Comparison of ENCODE assay signal across 12 mouse cellular contexts in the genomic region with DNA sequence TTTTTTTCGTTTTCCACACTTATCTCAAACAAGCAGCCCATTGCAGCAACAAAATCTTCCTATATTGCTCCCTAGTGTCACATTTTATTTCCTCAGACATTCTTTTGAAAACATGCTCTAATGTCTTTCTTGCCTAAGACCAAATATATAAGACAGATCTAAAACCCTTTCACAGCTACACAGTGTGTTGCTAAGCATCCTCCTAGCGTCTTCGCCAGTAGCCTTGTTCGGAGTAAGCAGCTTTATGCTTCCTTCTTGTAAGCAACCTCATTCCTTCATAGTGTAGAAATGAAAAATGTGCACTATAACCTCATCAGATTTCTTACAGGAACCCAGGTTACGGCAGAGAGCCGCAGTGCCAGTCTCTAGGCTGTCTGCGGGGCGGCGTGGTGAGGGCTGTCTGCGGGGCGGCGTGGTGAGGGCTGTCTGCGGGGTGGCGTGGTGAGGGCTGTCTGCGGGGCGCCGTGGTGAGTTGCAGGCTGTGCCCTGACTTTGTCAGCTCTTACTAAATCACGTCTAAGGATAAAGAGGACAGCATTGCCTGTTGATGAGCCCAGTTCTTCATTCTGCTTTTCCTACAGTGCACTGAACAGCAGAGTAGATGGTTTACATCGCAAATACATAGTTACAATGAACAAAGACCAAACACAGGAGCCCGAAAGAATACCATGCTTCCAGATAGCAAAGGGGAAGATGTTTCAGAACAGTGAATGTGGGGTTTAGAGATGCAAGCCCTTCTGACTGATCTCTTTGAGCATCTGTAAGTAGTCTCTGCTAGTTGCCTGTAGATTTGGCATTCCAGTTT. TPM values are rescaled to one million over a fixed set of nuclear protein-coding genes. Genes with fewer than 3 reads are reported as not detected.
DNase-seq lines count a peak whose midpoint lies in the region; ATAC-seq lines count a peak whose summit lies in the region.
"Had no signal": no experiment of that assay in that cellular context is flagged by ENCODE, and none has a peak within 500 bp of the region (broad histone marks: within the 10 kb centered on the region; RNA-seq: fewer than 3 reads in every experiment).

No protein-coding gene starts in this region.

- no peaks in the 10 kb centered on the region for H3K9me3 ChIP-seq in heart, embryonic 14.5 days (ENCODE audit: control insufficient read depth, low read length)
- no peaks in the 10 kb centered on the region for H3K9me3 ChIP-seq in midbrain, embryonic 10.5 days (replicated peaks)
- no peaks in the 10 kb centered on the region for H3K9me3 ChIP-seq in midbrain, embryonic 11.5 days (ENCODE audit: control insufficient read depth, low read length)
- no peaks in the 10 kb centered on the region for H3K9me3 ChIP-seq in forebrain, embryonic 16.5 days (ENCODE audit: control insufficient read depth, low read length)
- no peaks in the 10 kb centered on the region for H3K9me3 ChIP-seq in neural tube, embryonic 15.5 days (replicated peaks)
- H3K9me3 ChIP-seq: liver, embryonic 13.5 days had no signal

- H3K4me1 ChIP-seq in heart, embryonic 14.5 days (ENCODE audit: control insufficient read depth in 2 of 2, insufficient read depth in 2 of 2, low read length in 2 of 2), result no peaks in the 10 kb centered on the region
- peaks cover 13% of the 10 kb centered on the region for H3K4me1 ChIP-seq in midbrain, embryonic 10.5 days
- H3K4me1 ChIP-seq in midbrain, embryonic 11.5 days (ENCODE audit: control insufficient read depth, insufficient read depth, low read length), result no peaks in the 10 kb centered on the region; the same call in 1 of the 2 replicates
- H3K4me1 ChIP-seq in forebrain, embryonic 16.5 days (replicated peaks; ENCODE audit: control insufficient read depth, insufficient read depth, low read length), result peaks cover 2% of the 10 kb centered on the region; the same call in 1 of the 2 replicates
- H3K4me1 ChIP-seq in neural tube, embryonic 15.5 days, result peaks cover 14% of the 10 kb centered on the region
- H3K4me1 ChIP-seq: liver, embryonic 13.5 days had no signal

- no peak overlapping the region for H3K27ac ChIP-seq in heart, embryonic 14.5 days (replicated peaks in 1 of 2; ENCODE audit: control insufficient read depth in 1 of 2, insufficient read depth in 1 of 2, low read depth in 2 of 2, low read length in 2 of 2)
- H3K27ac ChIP-seq in midbrain, embryonic 10.5 days (replicated peaks), result peak overlapping the region; percentile 55; the same call in 1 of the 2 replicates
- H3K27ac ChIP-seq in midbrain, embryonic 11.5 days (ENCODE audit: low read depth, low read length), result no peak overlapping the region
- H3K27ac ChIP-seq in forebrain, embryonic 16.5 days (ENCODE audit: low read length), result no peak overlapping the region
- H3K27ac ChIP-seq in neural tube, embryonic 15.5 days (replicated peaks), result peak overlapping the region; percentile 77
- H3K27ac ChIP-seq: liver, embryonic 13.5 days had no signal

- no peak for DNase-seq in heart, adult 8-10 months (ENCODE audit: low spot score)
- no peak for DNase-seq in midbrain, embryonic 10.5 days (ENCODE audit: low spot score)
- no peak for DNase-seq in midbrain, embryonic 11.5 days (ENCODE audit: low spot score, missing footprints)
- DNase-seq in ovary, postnatal 14 days (ENCODE audit: low spot score), result no peak
- DNase-seq: cerebellum, adult 8-10 months; kidney, adult 2 months; liver, embryonic 13.5 days had no signal

- ATAC-seq in heart, embryonic 14.5 days (ENCODE audit: insufficient number of reproducible peaks, insufficient read depth, low FRiP score, low read depth), result no peak
- no peak for ATAC-seq in midbrain, embryonic 11.5 days (ENCODE audit: low FRiP score)
- peak; percentile 39; the same call in 1 of the 2 replicates for ATAC-seq in forebrain, embryonic 16.5 days
- ATAC-seq in neural tube, embryonic 15.5 days (ENCODE audit: low FRiP score), result peak; percentile 76

- WGBS in heart, embryonic 14.5 days, result 53% methylated on average over 20 of the region's 20 CpGs
- whole genome bisulfite sequencing in midbrain, embryonic 10.5 days, result 62% methylated on average over 20 of the region's 20 CpGs
- WGBS in midbrain, embryonic 11.5 days, result 58% methylated on average over 20 of the region's 20 CpGs
- 64% methylated on average over 20 of the region's 20 CpGs for WGBS in forebrain, embryonic 16.5 days
- 40% methylated on average over 20 of the region's 20 CpGs for WGBS in neural tube, embryonic 15.5 days

- H3K27me3 ChIP-seq in heart, embryonic 14.5 days (ENCODE audit: control insufficient read depth, insufficient read depth, low read length), result no peaks in the 10 kb centered on the region
- no peaks in the 10 kb centered on the region for H3K27me3 ChIP-seq in midbrain, embryonic 10.5 days (ENCODE audit: low read depth, poor library complexity, severe bottlenecking)
- no peaks in the 10 kb centered on the region for H3K27me3 ChIP-seq in midbrain, embryonic 11.5 days (ENCODE audit: control insufficient read depth, insufficient read depth, low read length)
- no peaks in the 10 kb centered on the region for H3K27me3 ChIP-seq in forebrain, embryonic 16.5 days (replicated peaks; ENCODE audit: control insufficient read depth, insufficient read depth, low read length)
- no peaks in the 10 kb centered on the region for H3K27me3 ChIP-seq in neural tube, embryonic 15.5 days (replicated peaks)
- H3K27me3 ChIP-seq: liver, embryonic 13.5 days had no signal

- H3K4me3 ChIP-seq in heart, embryonic 14.5 days (ENCODE audit: control insufficient read depth in 1 of 2, insufficient read depth in 1 of 2, low read depth in 1 of 2, low read length in 2 of 2), result no peak overlapping the region
- H3K4me3 ChIP-seq in midbrain, embryonic 10.5 days, result no peak overlapping the region
- no peak overlapping the region for H3K4me3 ChIP-seq in midbrain, embryonic 11.5 days (ENCODE audit: low read depth, low read length)
- H3K4me3 ChIP-seq in forebrain, embryonic 16.5 days (replicated peaks; ENCODE audit: low read length), result no peak overlapping the region
- peak overlapping the region; percentile 23 for H3K4me3 ChIP-seq in neural tube, embryonic 15.5 days (replicated peaks)
- H3K4me3 ChIP-seq: liver, embryonic 13.5 days had no signal

- peak overlapping the region; percentile 35 for H3K4me2 ChIP-seq in heart, embryonic 14.5 days (ENCODE audit: low read length)
- no peak overlapping the region for H3K4me2 ChIP-seq in midbrain, embryonic 11.5 days
- H3K4me2 ChIP-seq in forebrain, embryonic 16.5 days (ENCODE audit: low read length), result no peak overlapping the region
- H3K4me2 ChIP-seq in neural tube, embryonic 15.5 days, result peak overlapping the region; percentile 49
- H3K4me2 ChIP-seq: liver, embryonic 13.5 days had no signal

- H3K9ac ChIP-seq in heart, embryonic 14.5 days (ENCODE audit: low read length), result no peak overlapping the region
- H3K9ac ChIP-seq in midbrain, embryonic 11.5 days (ENCODE audit: low read length), result no peak overlapping the region
- H3K9ac ChIP-seq in forebrain, embryonic 16.5 days (replicated peaks; ENCODE audit: low read depth, low read length), result no peak overlapping the region
- 0 out of 2 replicates have a peak overlapping the region, but pooled peaks have one; percentile 15 for H3K9ac ChIP-seq in neural tube, embryonic 15.5 days (replicated peaks)
- H3K9ac ChIP-seq: liver, embryonic 13.5 days had no signal

- no peaks in the 10 kb centered on the region for H3K36me3 ChIP-seq in heart, embryonic 14.5 days (ENCODE audit: control insufficient read depth, insufficient read depth, low read length)
- no peaks in the 10 kb centered on the region for H3K36me3 ChIP-seq in midbrain, embryonic 10.5 days
- no peaks in the 10 kb centered on the region for H3K36me3 ChIP-seq in midbrain, embryonic 11.5 days (ENCODE audit: control insufficient read depth, insufficient read depth, low read length)
- no peaks in the 10 kb centered on the region for H3K36me3 ChIP-seq in forebrain, embryonic 16.5 days (ENCODE audit: control insufficient read depth, insufficient read depth)
- H3K36me3 ChIP-seq in neural tube, embryonic 15.5 days, result no peaks in the 10 kb centered on the region
- H3K36me3 ChIP-seq: liver, embryonic 13.5 days had no signal

RNA-seq across cellular contexts. Expression of a gene that starts 43.4 kb away (rescaled TPM):
- polyA plus RNA-seq in heart, embryonic 14.5 days (2014; fragmentation: Nextera tagmentation; extraction: Ambion mirVana), result not detected in 2 replicates
- total RNA-seq in heart, adult 8-10 months (2022), result not detected
- polyA plus RNA-seq in midbrain, embryonic 10.5 days (2016; fragmentation: Nextera tagmentation; extraction: Ambion mirVana), result not detected in 2 replicates
- not detected in 2 replicates for polyA plus RNA-seq in midbrain, embryonic 11.5 days (2014; fragmentation: Nextera tagmentation; extraction: Ambion mirVana)
- polyA plus RNA-seq in forebrain, embryonic 16.5 days (2015; fragmentation: Nextera tagmentation; extraction: Ambion mirVana), result not detected in 2 replicates
- polyA plus RNA-seq in neural tube, embryonic 15.5 days (2015; fragmentation: Nextera tagmentation; extraction: Ambion mirVana), result 0.41 TPM in 1 of 2 replicates, not detected in the other
- polyA plus RNA-seq: gonadal fat pad, adult 2 months; kidney, adult 2 months; liver, embryonic 13.5 days; small intestine, adult 2 months had no signal

Comparison
In these comparisons a context has a peak if more than half of its experiments do, and no peak if none do; other contexts are left out.
1. H3K27ac ChIP-seq: peak in midbrain, embryonic 10.5 days (single experiment) and neural tube, embryonic 15.5 days (single experiment); none in heart, embryonic 14.5 days (0 of 2), midbrain, embryonic 11.5 days (single experiment) and forebrain, embryonic 16.5 days (single experiment).
2. ATAC-seq: peak in forebrain, embryonic 16.5 days (single experiment) and neural tube, embryonic 15.5 days (single experiment); none in heart, embryonic 14.5 days (single experiment) and midbrain, embryonic 11.5 days (single experiment).
3. H3K4me2 ChIP-seq: peak in heart, embryonic 14.5 days (single experiment) and neural tube, embryonic 15.5 days (single experiment); none in midbrain, embryonic 11.5 days (single experiment) and forebrain, embryonic 16.5 days (single experiment).